Mouse (Mus musculus): ENCODE results near the gene Ptpn7.

DNA sequence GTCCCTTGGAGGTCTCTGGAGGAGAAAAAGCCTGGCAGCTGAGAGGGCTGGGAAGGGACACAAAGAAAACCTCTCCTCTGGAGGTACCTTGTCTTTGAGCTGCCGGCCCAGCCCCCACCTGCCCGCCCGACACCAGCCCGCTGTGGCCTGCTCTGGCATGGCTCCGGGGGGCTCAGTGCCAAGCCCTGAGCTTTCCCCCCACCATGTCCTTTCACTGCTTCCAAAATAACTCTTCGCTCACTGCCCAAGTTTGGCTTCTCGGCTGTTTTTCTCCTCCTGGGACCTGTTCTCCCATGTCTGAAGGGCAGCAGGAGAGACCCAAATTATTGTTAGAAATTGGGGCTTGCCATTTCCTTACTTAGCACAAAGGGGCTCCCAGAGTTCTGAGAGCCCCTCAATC lies 34.1 kb upstream of the Ptpn7 start:
- no peak for TF ChIP-seq POLR2A (IDR thresholded peaks at IDR 0.05; ENCODE audit: borderline replicate concordance, insufficient read depth, low read length)
- TF ChIP-seq CTCF (IDR thresholded peaks at IDR 0.05; ENCODE audit: borderline replicate concordance, insufficient read depth, low read depth, low read length): no peak
